7 mouse cellular contexts compared by ENCODE assay signal in the genomic region with DNA sequence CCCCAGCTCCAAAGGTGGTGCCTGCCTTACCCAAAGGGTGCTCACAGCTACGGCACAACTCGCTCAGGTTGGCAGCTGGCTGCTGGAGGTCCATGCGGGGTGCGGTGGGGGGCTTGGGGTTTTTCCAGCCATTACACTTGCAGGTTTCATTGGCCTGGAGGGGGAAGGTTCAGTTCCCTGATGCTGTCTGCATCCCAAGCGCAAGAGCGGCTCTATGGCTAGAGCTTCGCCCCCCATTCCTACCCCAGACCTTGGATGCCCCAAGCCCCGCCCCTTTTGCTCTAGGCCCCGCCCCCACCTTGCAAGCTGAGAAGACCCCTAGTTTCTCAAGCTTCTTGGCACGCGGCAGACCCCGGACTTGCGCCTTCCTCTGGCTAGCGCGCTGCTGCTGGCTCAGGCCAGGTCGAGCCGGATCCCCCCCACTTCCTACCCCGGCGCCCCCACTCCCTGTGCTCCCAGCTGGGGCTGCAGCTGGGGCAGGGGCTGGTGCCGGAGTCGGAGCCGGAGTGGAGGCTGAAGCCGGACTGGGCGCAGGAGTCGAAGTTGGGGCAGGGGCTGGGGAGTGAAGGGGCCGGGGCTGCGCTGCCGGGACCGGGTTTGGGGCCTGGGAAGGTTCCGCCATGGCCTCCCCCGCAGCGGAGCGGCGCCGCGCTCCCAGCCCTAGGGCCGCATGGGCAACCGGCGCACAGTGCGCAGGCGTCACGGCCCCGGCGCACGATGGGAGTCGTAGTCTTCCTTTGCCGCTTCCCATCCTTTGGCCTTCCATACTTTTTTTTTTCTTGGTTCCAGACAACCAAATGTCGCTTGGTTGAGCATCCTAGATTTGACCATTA. TPM values are rescaled to one million over a fixed set of nuclear protein-coding genes. Genes with fewer than 3 reads are reported as not detected.
A peak's percentile ranks its signal among the peaks of the same experiment; 100 is the strongest.
DNase-seq lines count a peak whose midpoint lies in the region; ATAC-seq lines count a peak whose summit lies in the region.

A gene (minus strand): TSS at position 683 of the 833 bp plus-strand sequence.

- ATAC-seq in intestine, embryonic 15.5 days: peak; percentile 87
- peak; percentile 90 for ATAC-seq in midbrain, embryonic 11.5 days (ENCODE audit: low FRiP score)

- under 1% methylated on average over 48 of the region's 48 CpGs for WGBS in intestine, embryonic 15.5 days
- 3% methylated on average over 48 of the region's 48 CpGs for WGBS in midbrain, embryonic 11.5 days

- intact Hi-C loops in gastrocnemius, postnatal 36 days (cut with DNase I): loop anchor here (10.0 kb wide), 1 partner anchor 243 kb away; no protein-coding TSS in a partner anchor
- intact Hi-C loops in left cerebral cortex, postnatal 4 days (cut with DNase I): loop anchor here (5.0 kb wide), 1 partner anchor 245 kb away; no protein-coding TSS in a partner anchor

- peak within 1 kb of the TSS; percentile 72 for H3K27ac ChIP-seq in intestine, embryonic 15.5 days
- H3K27ac ChIP-seq in midbrain, embryonic 11.5 days (ENCODE audit: low read depth, low read length): peak within 1 kb of the TSS; percentile 46; the same call in 1 of the 2 replicates

- DNase-seq in adrenal gland, adult 8-10 months: peak; percentile 71
- DNase-seq in embryo, embryonic 10.5 days (ENCODE audit: low spot score): peak; percentile 94
- DNase-seq in gastrocnemius, postnatal 36 days: peak; percentile 77 to 78
- DNase-seq in left cerebral cortex, postnatal 4 days: peak; percentile 87
- DNase-seq in midbrain, embryonic 11.5 days (ENCODE audit: low spot score, missing footprints): peak; percentile 97
- peak; percentile 60 to 82 for DNase-seq in spleen, postnatal 10 days (ENCODE audit: low spot score in 2 of 2)

- H3K4me3 ChIP-seq in intestine, embryonic 15.5 days (replicated peaks): peak within 1 kb of the TSS; percentile 99
- peak within 1 kb of the TSS; percentile 91 for H3K4me3 ChIP-seq in midbrain, embryonic 11.5 days (ENCODE audit: low read depth, low read length)

- no peaks in the 10 kb centered on the region for H3K9me3 ChIP-seq in intestine, embryonic 15.5 days
- no peaks in the 10 kb centered on the region for H3K9me3 ChIP-seq in midbrain, embryonic 11.5 days (ENCODE audit: control insufficient read depth, low read length)

- H3K36me3 ChIP-seq in intestine, embryonic 15.5 days: peaks cover 40% of the 10 kb centered on the region
- H3K36me3 ChIP-seq in midbrain, embryonic 11.5 days (ENCODE audit: control insufficient read depth, insufficient read depth, low read length): peaks cover 11% of the 10 kb centered on the region

- peaks cover 21% of the 10 kb centered on the region for H3K4me1 ChIP-seq in intestine, embryonic 15.5 days (replicated peaks)
- peaks cover 17% of the 10 kb centered on the region for H3K4me1 ChIP-seq in midbrain, embryonic 11.5 days (ENCODE audit: control insufficient read depth, insufficient read depth, low read length)

- peak within 1 kb of the TSS; percentile 77 for H3K4me2 ChIP-seq in intestine, embryonic 15.5 days (replicated peaks)
- H3K4me2 ChIP-seq in midbrain, embryonic 11.5 days: peak within 1 kb of the TSS; percentile 71

- H3K27me3 ChIP-seq in intestine, embryonic 15.5 days (replicated peaks): no peaks in the 10 kb centered on the region
- H3K27me3 ChIP-seq in midbrain, embryonic 11.5 days (ENCODE audit: control insufficient read depth, insufficient read depth, low read length): no peaks in the 10 kb centered on the region

- H3K9ac ChIP-seq in intestine, embryonic 15.5 days: peak within 1 kb of the TSS; percentile 99
- peak within 1 kb of the TSS; percentile 96 for H3K9ac ChIP-seq in midbrain, embryonic 11.5 days (ENCODE audit: low read length)

RNA-seq across cellular contexts. Expression of the gene that starts here (rescaled TPM):
- 10 to 100 TPM; 43.3 to 57.7 (median 52.2) TPM for total RNA-seq in adrenal gland, adult 8-10 months (2022)
- 10 to 100 TPM; 10.4 to 10.9 TPM for total RNA-seq in gastrocnemius, postnatal 36 days (2021)
- polyA plus RNA-seq in intestine, embryonic 15.5 days (2015; fragmentation: Nextera tagmentation; extraction: Ambion mirVana): 48.2 and 51.9 TPM in 2 replicates
- total RNA-seq in left cerebral cortex, postnatal 4 days (2021): 10 to 100 TPM; 68.7 to 71.8 TPM
- polyA plus RNA-seq in midbrain, embryonic 11.5 days (2014; fragmentation: Nextera tagmentation; extraction: Ambion mirVana): 44.4 and 57.2 TPM in 2 replicates

Comparison
In these comparisons a context has a peak if more than half of its experiments do, and no peak if none do; other contexts are left out.
1. Peak in every context shown above with its lines: DNase-seq, ATAC-seq, H3K4me3 ChIP-seq and H3K27ac ChIP-seq.